Mouse (Mus musculus) adrenal gland, postnatal 25 days (tissue): ENCODE data around the gene Gm13279. TPM values are rescaled to one million over a fixed set of nuclear protein-coding genes. Genes with fewer than 3 reads are reported as not detected.
"Not testable (repeated sequence)": the region's sequence is repeated elsewhere in the genome, so short reads cannot be mapped to it uniquely, and the experiment has no call there.

ENCODE experiments used
- DNase-seq: peaks from one replicate; pipeline ENCODE4 v3.0.0; 2021; ENCODE audit warnings: mixed read lengths
- total RNA-seq: library from RNA; stranded (reverse); gene quantifications from 2 replicates; pipeline ENCODE4 v1.2.3, GENCODE M21; 2021

Gm13279 gene
- total RNA-seq, 1 experiment from 2014 or later: not detected

DNA sequence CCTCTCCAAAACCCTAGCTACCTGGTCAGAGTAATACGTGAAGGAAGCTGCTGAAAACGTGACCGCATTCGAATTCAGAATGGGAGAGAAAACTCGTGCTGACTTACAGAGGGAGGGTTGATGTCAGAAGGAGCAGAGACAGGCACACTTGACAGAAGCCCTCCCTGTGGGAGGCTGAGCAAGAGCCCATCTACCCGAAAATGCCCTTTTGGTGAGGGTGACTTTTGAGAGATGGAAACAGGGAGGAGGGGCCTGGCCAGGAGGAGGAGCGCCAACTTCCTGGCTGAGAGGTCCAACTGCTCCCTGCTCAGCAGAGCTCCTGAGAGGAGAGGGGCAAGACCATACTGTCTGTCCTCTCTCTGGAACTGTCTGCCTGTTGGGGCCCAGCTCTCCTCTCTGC lies 2.2 kb downstream of the Gm13279 start, which contains the start of gene Gm13285:
Gene Gm13285 (plus strand): TSS at position 301 of the 400 bp plus-strand sequence.
- DNase-seq: not testable (repeated sequence)

GRCm38 (mm10) chr4:88802954-88803353 lies 5.8 kb downstream of the Gm13279 start, which contains the start of gene Gm13287:
Gm13287 (plus strand) TSS chr4:88803254.
- not testable (repeated sequence) for DNase-seq

DNA sequence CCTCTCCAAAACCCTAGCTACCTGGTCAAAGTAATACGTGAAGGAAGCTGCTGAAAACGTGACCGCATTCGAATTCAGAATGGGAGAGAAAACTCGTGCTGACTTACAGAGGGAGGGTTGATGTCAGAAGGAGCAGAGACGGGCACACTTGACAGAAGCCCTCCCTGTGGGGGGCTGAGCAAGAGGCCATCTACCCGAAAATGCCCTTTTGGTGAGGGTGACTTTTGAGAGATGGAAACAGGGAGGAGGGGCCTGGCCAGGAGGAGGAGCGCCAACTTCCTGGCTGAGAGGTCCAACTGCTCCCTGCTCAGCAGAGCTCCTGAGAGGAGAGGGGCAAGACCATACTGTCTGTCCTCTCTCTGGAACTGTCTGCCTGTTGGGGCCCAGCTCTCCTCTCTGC lies 8.0 kb downstream of the Gm13279 start, which contains the start of gene Gm13288:
Gene Gm13288 (plus strand): TSS at position 301 of the 400 bp plus-strand sequence.
- DNase-seq: not testable (repeated sequence)

GRCm38 (mm10) chr4:88805761-88806160 lies 8.6 kb downstream of the Gm13279 start:
- peak; percentile 26 for DNase-seq

GRCm38 (mm10) chr4:88815928-88816327 lies 18.7 kb downstream of the Gm13279 start, which contains the start of gene Ifna7:
Ifna7 (plus strand) TSS chr4:88816228.
- no peak for DNase-seq

DNA sequence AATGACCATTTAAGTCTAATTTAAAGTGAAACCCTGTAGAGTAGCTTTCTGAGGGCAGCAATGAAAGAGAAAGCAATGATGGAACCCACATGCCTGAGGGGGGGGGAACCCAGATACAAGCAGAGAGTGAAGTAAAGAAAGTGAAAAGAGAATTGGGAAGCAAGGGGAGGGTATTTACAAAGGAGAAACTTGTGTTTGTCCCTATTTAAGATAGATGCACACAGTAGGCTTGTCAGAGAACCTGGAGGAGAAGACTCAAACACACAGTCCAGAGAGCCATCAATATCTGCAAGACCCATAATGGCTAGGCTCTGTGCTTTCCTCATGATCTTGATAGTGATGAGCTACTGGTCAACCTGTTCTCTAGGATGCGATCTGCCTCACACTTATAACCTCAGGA lies 22.5 kb downstream of the Gm13279 start, which contains the start of gene Ifna11:
Gene Ifna11 (plus strand): TSS at position 301 of the 400 bp plus-strand sequence.
- no peak for DNase-seq

DNA sequence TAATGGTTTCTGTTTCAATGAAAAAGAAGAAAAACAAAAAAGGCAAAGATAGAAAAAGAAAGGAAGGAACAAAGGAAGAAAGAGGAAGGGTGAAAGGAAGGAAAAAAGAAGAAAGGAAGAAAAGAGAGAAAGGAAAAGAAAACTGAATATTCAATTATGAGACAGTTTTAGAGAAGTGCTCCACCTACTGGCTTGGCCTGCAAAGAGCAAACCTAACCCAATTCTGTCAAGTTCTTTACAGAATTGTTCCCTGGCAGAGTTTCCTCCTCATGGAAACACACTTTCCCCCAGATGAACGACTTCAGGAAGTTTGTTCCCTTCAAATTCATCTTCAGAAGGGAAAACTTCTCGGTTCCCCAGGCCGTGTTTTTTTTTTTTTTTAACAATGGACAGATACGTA lies 25.8 kb downstream of the Gm13279 start:
- DNase-seq: no peak

- DNase-seq: not testable (repeated sequence)
Measured at GRCm38 (mm10) chr4:88827116-88827515, 29.9 kb downstream of the Gm13279 start, which contains the start of gene Ifna6. Ifna6 (plus strand) TSS chr4:88827416.

DNA sequence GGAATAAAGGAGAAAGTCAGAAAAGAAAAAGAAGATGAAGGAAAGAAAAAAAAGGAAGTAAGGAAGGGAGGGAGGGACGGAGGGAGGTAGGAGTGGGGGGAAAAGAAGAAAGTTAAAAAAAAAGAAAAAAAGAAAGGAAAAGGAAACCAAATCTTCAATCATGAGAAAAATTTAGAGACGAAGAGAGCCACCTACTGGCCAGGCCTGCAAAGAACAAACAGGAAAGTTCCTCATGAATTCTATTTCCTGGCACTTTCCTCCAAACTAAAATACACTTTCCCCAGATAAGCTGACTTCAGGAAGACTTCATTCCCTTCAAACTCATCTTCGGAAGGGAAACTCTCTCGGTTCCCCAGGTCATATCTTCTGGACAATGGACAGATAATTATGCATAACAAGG lies 33.3 kb downstream of the Gm13279 start:
- DNase-seq: peak; percentile 7

DNA sequence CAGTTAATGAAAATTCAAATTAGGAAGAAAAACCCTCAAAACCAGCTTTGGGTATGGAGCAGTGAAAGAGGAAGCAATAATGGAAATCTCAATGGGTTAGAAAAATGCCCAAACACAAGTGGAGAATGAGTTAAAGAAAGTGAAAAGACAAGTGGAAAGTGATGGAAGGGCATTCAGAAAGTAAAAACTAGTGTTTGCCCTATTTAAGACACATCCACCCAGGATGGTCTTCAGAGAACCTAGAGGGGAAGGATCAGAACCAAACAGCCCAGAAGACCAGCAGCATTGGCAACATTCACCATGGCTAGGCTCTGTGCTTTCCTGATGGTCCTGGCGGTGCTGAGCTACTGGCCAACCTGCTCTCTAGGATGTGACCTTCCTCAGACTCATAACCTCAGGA lies 38.0 kb downstream of the Gm13279 start, which contains the start of gene Ifna5:
Gene Ifna5 (plus strand): TSS at position 301 of the 400 bp plus-strand sequence.
- DNase-seq: not testable (repeated sequence)

GRCm38 (mm10) chr4:88838828-88839227 lies 41.6 kb downstream of the Gm13279 start:
- no peak for DNase-seq

DNA sequence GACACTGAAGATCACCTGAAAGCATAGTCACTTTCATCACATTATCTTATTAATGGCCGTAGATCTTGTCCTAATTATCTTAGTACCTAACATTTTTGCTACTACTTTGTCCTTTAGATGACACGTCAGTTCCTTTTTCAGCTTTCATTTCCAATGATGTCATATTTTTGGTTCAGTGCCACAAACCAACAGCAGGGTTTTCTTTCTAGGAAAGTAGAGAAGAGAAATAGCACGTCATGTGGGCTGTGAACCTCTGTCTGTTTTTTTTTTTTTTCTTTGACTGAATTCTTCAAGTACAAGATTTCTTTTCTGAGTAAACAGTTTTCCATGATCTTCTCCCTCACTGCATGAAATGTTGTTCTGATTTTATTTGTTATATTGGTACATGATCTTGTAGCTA lies 42.9 kb downstream of the Gm13279 start:
- no peak for DNase-seq

DNA sequence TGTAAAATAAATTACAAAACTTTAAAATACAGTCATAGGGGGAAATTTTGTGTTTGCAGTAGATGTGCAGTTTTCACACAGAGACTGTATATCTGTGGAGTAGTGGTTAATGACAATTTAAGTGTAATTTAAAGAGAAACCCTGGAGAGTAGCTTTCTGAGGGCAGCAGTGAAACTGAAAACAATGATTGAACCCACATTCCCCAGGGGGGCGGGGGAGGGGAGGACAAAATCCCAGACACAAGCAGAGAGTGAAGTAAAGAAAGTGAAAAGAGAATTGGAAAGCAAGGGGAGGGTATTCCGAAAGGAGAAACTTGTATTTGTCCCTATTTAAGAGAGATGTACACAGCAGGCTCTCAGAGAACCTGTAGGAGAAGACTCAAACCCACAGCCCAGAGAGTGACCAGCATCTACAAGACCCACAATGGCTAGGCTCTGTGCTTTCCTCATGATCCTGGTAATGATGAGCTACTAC lies 44.3 kb downstream of the Gm13279 start, which contains the start of gene Ifna4:
Gene Ifna4 (plus strand): TSS at position 424 of the 474 bp plus-strand sequence.
- no peak for DNase-seq

- no peak for DNase-seq
Measured at GRCm38 (mm10) chr4:88845334-88845733, 48.1 kb downstream of the Gm13279 start.

Other genes starting within 250 kb of the Gm13279 start
- not detected in 2 replicates for gene Ifna15, start 239.2 kb upstream of the Gm13279 start, total RNA-seq
- gene Ifna14, start 225.6 kb upstream of the Gm13279 start, total RNA-seq: not detected in 2 replicates
- not detected in 2 replicates for gene Ifna9, start 205.0 kb upstream of the Gm13279 start, total RNA-seq
- not detected in 2 replicates for gene Ifna12, start 194.0 kb upstream of the Gm13279 start, total RNA-seq
- not detected in 2 replicates for gene C87499, start 163.0 kb upstream of the Gm13279 start, total RNA-seq
- gene Ifna13, start 152.9 kb upstream of the Gm13279 start, total RNA-seq: not detected in 2 replicates
- not detected in 2 replicates for gene Ifna16, start 120.5 kb upstream of the Gm13279 start, total RNA-seq
- gene Ifna2, start 113.5 kb upstream of the Gm13279 start, total RNA-seq: not detected in 2 replicates
- gene Ifnab, start 106.0 kb upstream of the Gm13279 start, total RNA-seq: not detected in 2 replicates
- 0.73 and 0.95 TPM in 2 replicates for gene Gm26566, start 75.6 kb upstream of the Gm13279 start, total RNA-seq
- 83.9 and 94.1 TPM in 2 replicates for gene Klhl9, start 74.9 kb upstream of the Gm13279 start, total RNA-seq
- not detected in 2 replicates for gene Gm13271, start 42.5 kb upstream of the Gm13279 start, total RNA-seq
- gene Gm13283, start 37.3 kb upstream of the Gm13279 start, total RNA-seq: not detected in 2 replicates
- gene Gm13290, start 23.6 kb upstream of the Gm13279 start, total RNA-seq: not detected in 2 replicates
- gene Gm13289, start 20.5 kb upstream of the Gm13279 start, total RNA-seq: not detected in 2 replicates
- gene Gm13272, start 17.5 kb upstream of the Gm13279 start, total RNA-seq: not detected in 2 replicates
- not detected in 2 replicates for gene Ifnz, start 15.3 kb upstream of the Gm13279 start, total RNA-seq
- gene Gm13276, start 11.7 kb upstream of the Gm13279 start, total RNA-seq: not detected in 2 replicates
- gene Gm13277, start 8.8 kb upstream of the Gm13279 start, total RNA-seq: not detected in 2 replicates
- not detected in 2 replicates for gene Gm13278, start 5.8 kb upstream of the Gm13279 start, total RNA-seq
- gene Gm13275, start 2.9 kb upstream of the Gm13279 start, total RNA-seq: not detected in 2 replicates
- 0.36 TPM in 1 of 2 replicates, not detected in the other for gene Gm13285, start 2.3 kb downstream of the Gm13279 start, total RNA-seq
- not detected in 2 replicates for gene Gm13287, start 5.9 kb downstream of the Gm13279 start, total RNA-seq
- gene Gm13288, start 8.1 kb downstream of the Gm13279 start, total RNA-seq: not detected in 2 replicates
- gene Ifna7, start 18.8 kb downstream of the Gm13279 start, total RNA-seq: not detected in 2 replicates
- not detected in 2 replicates for gene Ifna11, start 22.6 kb downstream of the Gm13279 start, total RNA-seq
- gene Ifna6, start 30.0 kb downstream of the Gm13279 start, total RNA-seq: not detected in 2 replicates
- gene Ifna5, start 38.1 kb downstream of the Gm13279 start, total RNA-seq: not detected in 2 replicates
- gene Ifna4, start 44.5 kb downstream of the Gm13279 start, total RNA-seq: not detected in 2 replicates
- not detected in 2 replicates for gene Ifna1, start 52.7 kb downstream of the Gm13279 start, total RNA-seq
- not detected in 2 replicates for gene Ifne, start 82.8 kb downstream of the Gm13279 start, total RNA-seq